Mouse (Mus musculus) thymus, postnatal 36 days (tissue): ENCODE measurements around the gene Izumo2.
"Not testable (repeated sequence)": the region's sequence is repeated elsewhere in the genome, so short reads cannot be mapped to it uniquely, and the experiment has no call there.

ENCODE experiments used
- DNase-seq, 2 experiments: peaks; one replicate each; pipeline ENCODE4 v3.0.0; 2022; ENCODE audit warnings: mixed read lengths in 2 of 2

The Izumo2 gene

DNA sequence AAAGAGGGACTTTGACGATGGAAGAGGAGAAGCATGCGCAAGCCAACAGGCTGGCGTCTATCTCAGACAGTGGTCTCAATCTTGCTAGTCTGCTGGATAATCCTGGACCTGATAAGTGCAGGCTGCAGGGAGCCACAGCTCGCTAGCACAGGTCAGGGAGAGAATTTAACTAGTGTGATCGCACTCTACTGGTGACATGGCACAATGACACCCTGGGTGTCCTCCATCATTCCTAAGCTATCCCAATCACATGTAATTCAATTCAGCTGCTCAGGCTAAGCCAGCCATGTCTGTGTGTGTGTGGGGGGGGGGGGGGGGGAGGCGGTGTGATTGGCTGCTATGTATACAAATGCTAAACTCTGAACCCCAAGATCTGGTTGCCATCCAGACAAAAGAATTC lies 6.6 kb upstream of the Izumo2 start:
- no peak for DNase-seq

DNA sequence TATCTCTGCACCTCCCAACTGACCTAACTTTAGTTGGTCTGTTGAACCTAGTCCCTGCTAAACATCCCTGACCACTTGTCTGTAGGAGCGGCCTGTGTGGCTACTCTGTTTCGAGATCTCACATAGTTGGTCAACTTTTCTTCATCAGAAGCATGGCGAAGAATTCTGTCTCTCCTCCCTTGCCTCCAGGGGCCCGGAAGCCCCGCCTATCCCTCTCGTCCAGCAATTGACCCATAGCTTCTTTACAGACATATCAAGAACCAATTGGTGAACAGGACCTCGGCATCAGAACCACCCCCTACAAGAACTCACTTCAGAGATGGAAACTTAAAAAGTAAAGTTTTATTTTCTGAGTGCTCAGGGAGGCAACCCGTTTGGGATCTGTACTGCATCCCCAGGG lies 5.6 kb upstream of the Izumo2 start:
- DNase-seq, result no peak

DNA sequence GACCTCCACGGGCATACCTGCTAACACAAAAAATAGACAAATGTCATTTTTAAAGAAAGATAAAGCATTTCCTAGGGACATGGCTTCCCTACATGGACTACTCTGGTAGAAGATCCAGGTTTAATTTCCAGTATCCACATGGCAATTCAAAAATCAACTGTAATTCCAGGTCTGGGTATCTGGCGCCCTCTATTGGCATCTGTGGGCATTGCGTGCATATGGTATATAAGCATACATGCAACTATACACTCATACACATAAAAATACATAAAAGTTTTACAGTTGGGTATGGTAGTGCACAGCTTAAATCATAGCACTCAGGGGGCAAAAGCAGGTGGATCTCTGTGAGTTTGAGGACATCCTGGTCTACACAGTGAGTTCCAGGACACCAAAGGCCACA lies 4.2 kb upstream of the Izumo2 start:
- DNase-seq, result peak in 1 of 2 experiments; percentile 16

DNA sequence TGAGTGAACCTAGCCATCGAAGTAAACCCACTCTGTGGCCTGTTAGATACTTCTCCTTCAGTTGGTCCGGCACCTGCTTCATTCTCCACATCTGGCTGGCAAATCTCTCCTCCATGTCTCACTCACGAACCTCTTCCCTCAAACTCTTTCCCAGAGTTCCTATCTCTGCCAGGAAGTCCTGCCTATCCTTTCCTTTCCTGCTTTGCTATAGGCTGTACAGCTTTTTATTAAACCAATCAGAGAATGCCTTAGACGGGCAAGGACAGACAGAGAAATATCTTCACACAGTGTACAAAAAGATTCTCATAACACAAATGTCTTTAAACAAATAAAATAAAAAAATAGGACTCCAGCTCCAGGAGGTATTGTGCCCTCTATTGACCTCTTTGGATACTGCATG lies 3.5 kb upstream of the Izumo2 start:
- DNase-seq, result no peak

DNA sequence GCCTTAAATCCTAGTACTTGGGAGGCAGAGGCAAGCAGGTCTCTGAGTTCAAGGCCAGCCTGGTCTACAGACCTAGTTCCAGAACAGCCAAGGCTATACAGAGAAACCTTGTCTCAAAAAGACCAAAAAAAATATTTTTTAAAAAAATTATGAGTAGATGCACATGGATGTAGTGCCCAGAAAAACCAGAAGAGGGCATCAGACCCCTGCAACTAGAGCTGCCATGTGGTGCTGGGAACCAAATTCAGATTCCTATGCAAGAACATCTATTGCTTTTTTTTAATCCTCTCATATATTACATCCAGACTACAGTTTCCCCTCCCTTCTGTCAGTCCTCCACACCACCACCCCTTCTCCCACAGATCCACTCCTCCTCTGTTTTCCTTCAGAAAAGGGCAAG lies 2.2 kb upstream of the Izumo2 start:
- no peak for DNase-seq

DNA sequence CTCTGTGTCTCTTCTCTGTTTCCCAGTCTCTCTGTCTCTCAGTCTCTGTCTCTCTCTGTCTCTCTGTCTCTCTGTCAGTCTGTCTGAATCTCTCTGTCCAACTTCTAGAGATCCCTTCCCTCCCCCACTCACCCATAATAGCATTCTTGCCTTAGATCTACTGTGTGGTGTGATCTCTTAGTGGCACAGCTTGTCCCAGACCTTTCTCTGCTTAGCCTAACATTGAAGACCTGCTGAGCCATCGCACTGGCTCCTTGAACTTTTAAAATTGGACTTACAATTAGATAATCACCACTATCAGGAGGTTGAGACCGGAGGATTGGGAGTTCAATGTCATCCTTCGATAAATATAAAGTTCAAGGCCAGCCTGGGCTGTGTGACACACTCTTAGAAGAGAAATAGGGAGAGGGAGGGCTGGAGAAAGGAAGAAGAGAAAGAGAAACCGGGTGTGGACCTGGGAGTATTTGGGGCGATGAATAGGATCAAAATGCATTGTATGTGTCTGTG lies 1.3 kb upstream of the Izumo2 start:
- no peak for DNase-seq

DNA sequence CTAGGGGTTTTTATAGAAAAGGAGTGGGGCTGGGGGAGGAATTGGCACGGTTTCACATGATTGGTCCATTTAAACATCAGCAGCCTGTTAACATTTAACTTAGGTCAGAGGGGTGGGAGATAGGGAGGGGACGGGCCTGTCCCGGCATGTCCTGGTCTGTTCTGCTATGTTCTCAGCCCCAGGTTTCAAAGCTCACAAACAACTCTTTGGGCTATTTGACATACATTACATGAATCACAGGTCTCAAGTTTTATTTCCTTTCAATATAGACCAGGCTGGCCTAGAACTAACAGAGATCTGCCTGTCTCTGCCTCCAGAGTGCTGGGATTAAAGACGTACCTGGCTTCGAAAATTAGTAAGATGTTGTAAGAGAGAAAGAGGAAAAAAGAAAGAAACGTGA lies 449 bp upstream of the Izumo2 start:
- not testable (repeated sequence) for DNase-seq

DNA sequence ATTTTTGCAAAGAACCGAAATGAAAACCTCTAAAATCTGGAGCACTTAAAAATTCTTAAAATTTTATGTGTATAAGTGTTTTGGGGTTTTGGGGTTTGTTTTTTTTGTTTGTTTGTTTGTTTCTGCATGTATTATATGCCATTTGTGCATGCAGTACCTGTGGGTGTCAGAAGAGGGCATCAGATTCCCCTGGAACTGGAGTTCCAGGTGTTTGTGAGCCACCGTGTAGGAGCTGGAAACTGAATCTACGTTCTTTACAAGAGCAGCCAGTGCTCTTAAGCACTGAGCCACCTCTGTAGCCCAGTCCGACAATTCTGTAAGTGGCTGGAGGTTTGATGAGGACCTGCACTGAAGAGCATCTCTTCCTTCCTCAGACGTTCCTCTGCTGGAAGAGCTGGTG lies 1.3 kb downstream of the Izumo2 start:
- no peak for DNase-seq

DNA sequence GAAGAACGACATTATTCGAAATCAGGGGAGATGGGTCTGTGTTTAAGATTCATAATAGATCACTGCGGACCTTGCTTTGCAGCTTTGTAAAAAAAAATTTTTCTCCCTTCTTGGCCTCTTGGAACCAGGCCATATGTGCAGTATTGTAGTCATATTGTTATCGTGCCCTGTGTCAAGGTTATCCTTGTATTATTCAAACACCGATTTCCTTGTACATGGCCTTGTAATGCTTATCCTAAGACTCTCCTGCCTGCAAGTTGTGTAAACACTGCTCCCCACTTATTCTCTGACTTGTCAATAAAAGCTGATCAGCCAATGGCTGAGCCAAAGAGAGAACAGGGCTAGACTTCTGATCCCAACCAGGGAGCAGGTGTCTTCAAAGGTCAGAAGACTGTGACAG lies 13.5 kb downstream of the Izumo2 start:
- DNase-seq, result no peak

DNA sequence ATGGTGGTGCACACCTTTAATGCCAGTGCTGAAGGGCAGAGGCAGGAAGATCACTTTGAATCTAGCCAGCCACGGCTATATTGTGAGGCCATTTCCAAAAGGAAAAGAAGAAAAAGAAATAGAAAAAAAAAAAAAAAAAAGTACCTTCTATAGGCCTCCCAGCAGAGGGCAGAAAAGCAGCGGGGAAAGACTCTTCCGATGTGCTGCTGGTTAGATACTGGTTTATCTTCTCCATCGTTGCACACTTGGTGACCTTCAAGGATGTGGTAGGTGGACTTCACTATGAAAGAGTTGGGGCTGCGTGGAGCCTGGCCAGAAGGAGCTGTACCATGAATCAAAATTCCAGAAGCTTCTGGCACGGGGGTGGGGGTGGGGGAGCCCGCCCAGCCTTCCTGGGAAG lies 15.8 kb downstream of the Izumo2 start:
- DNase-seq, result no peak

DNA sequence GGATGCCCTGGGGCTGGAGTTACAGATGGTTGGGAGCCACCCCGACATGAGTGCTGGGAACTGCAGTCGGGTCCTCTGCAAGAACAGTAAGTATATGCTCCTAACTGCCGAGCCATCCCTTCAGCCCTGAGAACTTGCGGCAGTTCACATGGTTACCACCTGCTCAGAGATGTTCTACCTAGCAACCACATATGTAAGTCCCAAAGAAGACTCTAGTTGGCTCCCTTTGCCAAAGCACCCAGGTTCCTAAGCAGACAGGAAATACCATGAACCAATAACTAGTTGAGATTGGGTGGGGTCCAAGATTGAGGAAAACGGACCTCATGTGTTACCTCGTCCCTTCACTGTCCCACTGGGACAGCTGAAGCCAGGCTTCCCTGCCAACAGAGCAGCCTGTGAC lies 17.8 kb downstream of the Izumo2 start:
- no peak for DNase-seq

DNA sequence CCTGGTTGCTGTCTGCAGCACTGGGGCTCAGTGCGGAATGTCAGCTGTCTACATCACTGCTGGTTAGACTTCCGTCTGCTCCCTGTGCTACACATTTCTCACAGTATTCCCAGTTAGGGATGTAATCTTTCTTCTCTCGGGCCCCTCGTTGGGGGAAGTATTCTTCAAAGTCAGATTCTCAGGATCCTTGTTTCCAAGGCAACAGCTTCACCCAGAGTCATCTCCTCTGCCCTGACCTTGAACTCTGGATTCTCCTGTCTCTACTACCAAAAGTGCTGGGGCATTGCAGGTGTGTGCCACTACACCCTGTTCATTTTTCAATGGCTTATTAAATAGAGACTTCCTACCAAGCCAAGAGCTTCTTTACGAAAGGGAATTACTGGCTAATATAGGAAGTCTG lies 18.6 kb downstream of the Izumo2 start:
- DNase-seq, result no peak

DNA sequence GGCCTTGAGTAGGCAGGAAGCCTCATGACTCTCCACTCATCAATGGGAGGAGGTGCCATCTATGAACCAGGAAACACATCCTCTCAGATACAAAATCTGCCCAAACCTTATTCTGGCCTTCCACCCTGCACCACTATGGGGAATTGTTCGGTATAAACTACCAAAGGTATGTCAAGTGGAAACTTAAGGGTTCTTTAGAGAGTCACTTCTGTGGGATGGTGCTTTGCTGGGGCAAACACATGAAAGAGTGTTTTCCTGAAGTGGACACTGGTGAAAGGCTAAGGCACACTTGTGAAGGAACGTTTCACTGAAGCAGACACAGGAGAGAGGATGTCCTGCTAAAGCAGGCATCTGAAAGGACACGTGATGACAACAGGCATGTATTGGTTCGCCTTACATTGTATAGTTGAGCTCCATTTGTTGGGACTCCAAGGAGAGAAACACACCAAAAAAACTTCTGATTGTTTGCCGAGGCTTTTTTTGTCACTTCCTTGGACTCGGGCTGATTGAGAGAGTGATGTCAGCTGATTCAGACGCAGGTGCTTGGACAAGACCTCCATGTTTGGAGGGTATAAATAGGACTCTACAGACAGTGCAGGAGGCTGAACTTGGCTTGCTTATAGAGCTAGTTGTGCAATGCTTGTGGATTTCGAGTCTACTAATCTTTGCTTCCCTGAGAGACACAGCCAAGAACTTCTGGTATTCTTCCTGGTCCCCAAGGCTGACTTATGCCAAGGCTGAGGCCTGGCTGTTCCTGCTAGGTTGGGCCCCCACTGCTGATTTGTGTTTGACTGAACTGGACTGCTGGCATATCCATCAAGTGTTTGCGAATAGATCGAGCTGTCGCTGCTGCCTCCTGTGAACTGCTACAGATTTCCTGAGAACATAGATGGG lies 19.8 kb downstream of the Izumo2 start:
- no peak for DNase-seq

DNA sequence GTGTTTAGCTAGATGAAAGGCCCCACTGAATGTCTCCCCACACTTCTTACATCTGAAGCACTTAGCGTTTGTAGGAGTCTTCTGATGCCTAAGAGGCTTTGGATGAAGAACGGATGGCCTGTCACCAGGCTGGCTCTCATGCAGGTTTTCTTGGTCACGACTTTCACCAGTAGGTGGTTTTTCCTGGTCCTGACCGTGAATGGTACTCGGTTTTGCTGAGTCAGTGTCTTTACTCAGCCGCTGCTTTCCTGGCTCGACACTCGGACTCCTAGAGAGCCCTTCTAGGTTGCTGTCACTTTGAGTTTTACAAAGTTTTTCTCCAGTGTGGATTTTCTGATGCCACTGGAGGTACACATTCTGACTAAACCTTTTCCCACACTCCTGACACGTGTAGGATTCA lies 25.2 kb downstream of the Izumo2 start:
- DNase-seq, result no peak

DNA sequence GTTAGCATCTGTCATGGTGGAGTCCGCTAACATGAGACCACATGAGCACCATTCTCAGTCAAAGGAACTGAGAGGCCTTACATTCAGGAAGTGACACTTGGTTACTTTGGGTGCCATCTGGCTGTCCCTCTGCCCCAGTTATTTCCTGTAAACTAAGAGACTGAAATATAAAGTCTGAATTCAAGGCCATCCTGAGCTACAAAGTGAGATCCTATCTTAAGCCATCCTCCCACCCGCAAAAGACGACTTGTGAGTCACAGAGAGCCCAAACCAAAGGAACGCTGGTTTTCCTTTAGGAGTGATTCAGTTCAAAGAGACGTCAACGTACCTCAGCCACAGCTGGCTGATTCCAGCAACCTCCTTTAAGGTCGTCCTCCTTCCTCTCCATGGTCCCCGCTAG lies 32.8 kb downstream of the Izumo2 start:
- DNase-seq, result peak in 1 of 2 experiments; percentile 15

DNA sequence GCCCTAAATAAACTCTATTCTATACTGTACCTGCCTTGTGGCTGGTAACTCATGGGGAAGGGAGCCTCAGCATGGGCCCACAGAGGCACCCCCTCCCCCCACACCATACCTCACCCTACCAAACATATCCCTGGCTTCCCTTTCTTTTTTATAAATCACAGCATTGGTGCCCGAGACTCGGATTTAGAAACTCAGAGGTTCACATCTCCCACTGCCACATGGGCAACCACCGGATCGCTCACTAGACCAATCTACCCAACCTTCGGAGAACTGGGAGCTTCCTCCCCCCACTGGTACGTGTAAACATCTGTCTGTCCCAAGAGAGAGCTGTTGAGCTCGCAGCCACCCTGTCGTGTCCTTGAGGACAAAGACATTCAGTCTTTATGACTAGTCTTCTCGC lies 35.7 kb downstream of the Izumo2 start:
- DNase-seq, result no peak

DNA sequence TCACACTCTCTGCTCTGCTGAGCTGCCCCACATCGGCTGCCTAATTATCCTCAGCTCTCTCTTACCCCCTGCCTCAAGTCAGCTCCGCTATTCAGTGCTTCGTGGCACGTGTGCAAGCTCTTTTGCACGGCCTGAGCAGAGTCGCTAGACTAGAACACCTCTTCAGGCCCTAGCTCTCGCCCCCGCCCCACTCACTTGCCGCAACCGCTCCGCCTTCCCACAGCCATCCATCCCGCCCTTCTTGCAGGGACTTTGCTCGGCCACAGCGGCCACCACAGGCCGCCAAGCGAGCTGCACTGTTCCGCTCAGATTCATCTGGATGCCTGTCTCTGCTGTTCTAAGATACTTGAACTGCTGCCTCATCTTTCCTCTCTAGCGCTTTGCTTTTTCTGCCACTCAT lies 36.5 kb downstream of the Izumo2 start:
- peak; percentile 80 to 87 for DNase-seq

DNA sequence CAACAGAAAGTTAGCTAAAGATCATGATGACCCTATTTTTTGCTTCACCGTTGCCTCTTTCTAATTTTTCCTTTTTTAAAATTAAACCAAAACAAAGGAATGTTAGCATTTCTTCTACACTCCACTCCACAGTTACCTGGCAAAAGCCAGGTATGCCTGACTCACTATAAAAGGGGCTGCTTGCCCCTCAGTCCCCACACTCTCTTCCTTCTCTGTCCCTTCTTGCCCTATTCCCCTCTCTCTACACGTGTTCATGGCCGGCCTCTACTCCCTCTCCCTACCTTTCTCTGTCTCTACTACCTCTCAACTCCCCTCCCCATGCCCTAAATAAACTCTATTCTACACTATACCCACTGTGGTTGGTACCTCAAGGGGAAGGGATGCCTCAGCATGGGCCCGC lies 38.6 kb downstream of the Izumo2 start:
- DNase-seq, result no peak

DNA sequence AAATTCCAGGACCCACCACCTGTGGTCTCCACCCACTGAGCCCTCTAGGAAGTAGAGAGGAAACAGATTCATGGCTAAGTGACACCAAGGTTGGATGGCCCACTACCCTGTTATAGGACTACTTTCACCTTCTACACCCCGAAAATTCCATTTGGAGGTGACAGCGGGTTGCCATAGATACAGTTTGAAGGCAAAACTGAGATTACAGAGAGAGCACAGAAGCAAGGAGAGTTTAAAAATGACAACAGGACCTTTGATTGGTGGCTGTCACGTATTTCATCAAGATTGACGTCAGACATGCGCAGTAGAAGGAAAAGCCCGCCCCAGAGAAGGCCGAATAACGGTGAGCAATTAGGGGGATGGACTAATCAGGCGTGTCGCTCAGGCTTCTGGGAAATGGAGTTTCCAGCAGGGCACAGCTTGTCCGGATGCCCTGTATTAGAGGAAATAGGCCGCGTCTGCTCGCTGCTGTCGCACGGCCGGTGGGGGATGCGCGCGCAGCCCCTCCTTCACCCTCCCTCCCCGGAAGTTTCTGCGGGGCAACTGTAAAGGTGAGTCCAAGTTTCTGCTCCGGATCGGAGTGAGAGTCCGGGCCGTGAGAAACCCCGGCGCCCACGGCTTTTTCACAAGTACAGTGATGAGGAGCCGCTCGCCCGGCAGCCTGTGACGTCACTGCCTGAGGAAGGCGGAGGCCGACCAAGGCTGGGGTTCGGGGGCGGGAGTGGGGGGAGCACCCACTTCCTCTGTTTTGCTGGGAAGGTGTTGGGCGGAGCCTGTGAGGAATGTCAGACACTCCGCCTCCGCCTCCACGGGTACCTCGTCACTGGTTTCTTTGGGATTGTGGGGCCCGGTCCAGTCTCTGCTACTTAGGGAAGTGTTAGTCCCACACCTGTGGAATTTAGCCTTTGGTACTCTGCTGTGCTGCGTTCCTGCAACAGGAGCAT lies 39.8 kb downstream of the Izumo2 start, which contains the start of gene Vrk3:
TSS of gene Vrk3 (plus strand) at position 313 of the 944 bp plus-strand sequence.
- DNase-seq, result peak; percentile 90 to 91

DNA sequence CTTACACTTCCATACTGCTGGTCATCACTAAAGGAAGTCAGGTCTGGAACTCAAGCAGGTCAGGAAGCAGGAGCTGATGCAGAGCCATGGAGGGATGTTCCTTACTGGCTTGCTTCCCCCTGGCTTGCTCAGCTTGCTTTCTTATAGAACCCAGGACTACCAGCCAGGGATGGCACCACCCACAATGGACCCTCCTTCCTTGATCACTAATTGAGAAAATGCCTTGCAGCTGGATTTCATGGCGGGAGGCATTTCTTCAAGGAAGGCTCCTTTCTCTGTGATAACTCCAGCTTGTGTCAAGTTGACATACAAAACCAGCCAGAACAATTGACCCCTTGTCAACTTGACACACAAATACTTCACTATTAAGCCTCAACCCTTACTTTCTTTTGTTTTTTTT lies 42.4 kb downstream of the Izumo2 start, which contains the start of gene Zfp473:
TSS of gene Zfp473 (minus strand) at position 101 of the 400 bp plus-strand sequence.
- DNase-seq, result not testable (repeated sequence)

DNA sequence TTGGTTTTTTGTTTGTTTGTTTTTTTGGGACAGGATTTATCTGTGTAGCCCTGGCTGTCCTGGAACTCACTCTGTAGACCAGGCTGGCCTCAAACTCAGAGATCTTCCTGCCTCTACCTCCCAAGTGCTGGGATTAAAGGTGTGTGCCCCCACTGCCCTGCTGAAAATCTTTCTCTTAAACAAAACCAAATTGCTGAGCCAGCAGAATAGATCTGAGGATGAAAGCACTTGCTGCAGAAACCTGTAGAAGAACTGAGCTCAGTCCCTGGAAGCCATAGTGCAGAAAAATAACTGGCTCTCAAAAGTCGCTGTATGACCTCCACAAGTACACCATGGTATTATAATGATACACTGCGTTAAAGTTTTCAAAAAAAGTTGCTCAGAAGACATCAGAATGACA lies 48.6 kb downstream of the Izumo2 start:
- DNase-seq, result no peak

DNA sequence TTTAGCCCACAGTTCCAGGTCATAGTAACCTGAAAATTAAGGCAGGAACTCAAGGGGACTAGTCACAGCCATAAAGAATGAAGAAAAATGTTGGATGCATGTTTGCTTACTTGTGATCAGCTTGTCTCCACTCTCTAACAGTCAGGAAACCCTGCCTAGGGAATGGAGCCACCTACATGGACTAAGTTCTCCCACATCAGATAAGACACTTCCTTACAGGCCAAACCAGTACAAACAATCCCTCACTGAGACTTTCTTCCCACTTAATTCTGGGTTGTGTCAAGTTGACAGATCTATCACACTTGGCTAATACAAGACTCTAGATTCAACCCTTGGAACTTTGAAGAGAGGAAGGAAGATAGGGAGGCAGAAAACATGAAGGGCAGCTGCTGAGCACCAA lies 51.8 kb downstream of the Izumo2 start:
- no peak for DNase-seq

DNA sequence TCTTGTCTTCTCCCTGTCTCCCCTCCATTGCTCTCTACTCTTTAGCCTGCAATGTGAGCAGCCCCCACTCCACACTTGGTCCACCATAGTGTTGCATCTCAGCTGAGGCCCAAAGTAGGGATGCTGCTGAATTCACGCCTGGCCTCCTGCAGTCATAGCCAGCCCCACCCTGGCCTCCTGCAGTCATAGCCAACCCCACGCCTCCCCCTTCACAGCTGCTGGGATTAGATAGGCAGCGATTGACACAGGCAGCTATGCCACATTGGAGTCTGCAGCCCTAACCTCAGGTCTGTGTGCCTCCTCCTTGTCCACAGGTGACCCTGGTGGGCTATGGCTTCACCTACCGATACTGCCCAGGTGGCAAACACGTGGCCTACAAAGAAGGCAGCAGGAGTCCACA lies 59.6 kb downstream of the Izumo2 start:
- no peak for DNase-seq
